Mouse (Mus musculus) lung, postnatal 25 days (tissue): Measurements from ENCODE around the gene Erfe.

Experiments used
- DNase-seq: peaks from one replicate; pipeline ENCODE4 v3.0.0; 2022; ENCODE audit warnings: low spot score

The Erfe gene

GRCm38 (mm10) chr1:91366215-91367108 is at the start of gene Erfe:
TSS of gene Erfe (plus strand) at chr1:91366430.
- peak; percentile 64 for DNase-seq

- DNase-seq = no peak
These were observed 48.6 kb upstream of the Erfe start for GRCm38 (mm10) chr1:91317656-91318055.

- DNase-seq = no peak
These were observed 44.3 kb upstream of the Erfe start, which contains the start of gene Espnl for GRCm38 (mm10) chr1:91321760-91322438. TSS of gene Espnl (plus strand) at chr1:91322075.

GRCm38 (mm10) chr1:91324646-91325045 is 41.6 kb upstream of the Erfe start:
- no peak for DNase-seq

- DNase-seq = no peak
These were observed 40.7 kb upstream of the Erfe start for GRCm38 (mm10) chr1:91325488-91326042.

GRCm38 (mm10) chr1:91332102-91332501 is 34.1 kb upstream of the Erfe start:
- DNase-seq = no peak

DNA sequence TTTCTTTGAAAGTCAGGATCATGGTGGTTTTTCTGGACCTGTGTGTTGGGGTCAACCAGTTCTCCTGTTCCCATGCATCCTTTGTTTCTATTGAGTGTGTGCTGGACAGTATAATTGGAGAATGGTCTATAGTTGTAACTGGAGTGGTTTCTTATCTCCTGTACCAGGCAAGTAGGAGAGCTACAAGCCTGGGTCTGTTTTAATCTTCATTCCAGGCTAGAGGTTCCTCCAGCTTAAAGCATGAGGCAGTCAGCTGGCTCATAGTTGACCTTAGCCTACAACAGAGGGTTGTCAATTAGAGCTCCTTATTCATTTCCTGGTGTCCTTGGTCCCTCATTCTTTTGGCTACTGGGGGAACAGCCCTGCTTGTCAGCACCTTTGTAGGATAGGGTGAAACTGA is 32.6 kb upstream of the Erfe start:
- DNase-seq = no peak

DNA sequence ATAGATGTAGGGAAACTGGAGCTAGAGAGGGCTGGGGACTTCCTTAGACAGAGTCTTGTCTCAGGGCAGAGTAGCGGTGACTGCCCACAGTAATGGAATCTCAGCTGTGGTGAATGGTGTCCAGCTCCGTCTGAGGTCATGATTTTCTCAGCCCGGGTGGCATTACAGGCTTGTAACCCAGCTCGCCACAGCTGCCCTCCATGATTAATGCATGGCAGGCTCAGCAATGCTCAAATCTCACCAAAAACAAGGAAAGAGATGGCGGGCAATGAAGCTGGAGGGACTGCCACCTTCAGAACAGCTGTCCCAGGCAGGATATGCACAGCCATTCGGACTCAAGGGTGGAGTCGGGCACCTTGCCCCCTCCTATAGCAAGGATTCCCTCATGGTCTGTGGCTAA is 28.9 kb upstream of the Erfe start:
- DNase-seq = no peak

GRCm38 (mm10) chr1:91344001-91344400 is 22.2 kb upstream of the Erfe start:
- DNase-seq = no peak

DNA sequence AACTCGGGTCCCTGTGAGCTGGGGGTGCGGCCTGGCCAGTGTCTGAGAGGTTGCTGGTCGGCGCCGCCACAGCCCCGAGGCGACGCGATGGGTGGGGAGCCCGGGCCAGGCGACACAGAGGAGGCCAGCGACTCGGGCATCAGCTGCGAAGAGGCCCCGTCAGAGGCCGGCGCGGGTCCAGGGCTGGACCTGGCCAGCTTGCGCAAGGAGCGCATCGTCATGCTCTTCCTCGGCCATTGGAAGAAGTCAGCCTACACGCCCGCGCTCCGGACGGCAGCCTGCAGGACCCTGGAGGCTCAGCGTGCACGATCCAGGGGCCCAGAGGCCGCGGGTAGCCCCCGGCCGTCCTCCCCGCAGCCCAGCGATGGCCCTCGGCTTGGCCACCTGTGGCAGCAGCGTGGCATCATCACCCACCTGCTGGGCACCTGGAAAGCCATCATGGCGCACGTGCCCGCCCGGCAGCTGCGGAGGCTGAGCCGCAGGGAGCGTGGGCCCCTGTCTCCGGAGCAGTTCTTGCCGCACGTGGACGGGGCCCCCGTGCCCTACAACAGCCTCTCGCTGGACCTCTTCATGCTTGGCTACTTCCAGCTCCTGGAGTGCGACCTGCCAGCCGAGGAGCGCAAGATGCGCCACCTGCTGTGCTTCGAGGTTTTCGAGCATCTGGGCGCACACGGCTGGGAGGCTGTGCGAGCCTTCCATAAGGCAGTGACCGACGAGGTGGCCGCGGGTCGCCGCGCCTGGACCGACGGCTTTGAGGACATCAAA is 21.1 kb upstream of the Erfe start:
- no peak for DNase-seq

DNA sequence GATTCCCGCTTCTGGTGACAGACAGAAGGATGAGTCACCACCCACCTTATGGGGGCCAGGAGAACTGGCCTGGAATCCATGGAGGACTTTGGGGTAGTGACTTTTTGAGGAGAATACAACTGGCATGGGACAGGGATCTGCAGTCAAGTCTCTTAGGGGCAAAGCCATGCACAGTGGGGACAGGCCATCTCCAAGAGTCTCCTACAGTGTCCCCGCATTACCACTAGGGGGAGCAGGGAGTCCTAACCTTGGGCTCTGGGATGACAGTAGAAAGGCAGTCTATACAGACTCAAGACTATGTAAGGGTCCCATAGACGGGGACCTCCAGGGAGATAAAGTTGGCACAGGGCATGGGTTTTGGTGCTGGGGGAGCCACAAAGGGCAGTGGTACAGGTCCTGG is 19.3 kb upstream of the Erfe start:
- peak; percentile 64 for DNase-seq

DNA sequence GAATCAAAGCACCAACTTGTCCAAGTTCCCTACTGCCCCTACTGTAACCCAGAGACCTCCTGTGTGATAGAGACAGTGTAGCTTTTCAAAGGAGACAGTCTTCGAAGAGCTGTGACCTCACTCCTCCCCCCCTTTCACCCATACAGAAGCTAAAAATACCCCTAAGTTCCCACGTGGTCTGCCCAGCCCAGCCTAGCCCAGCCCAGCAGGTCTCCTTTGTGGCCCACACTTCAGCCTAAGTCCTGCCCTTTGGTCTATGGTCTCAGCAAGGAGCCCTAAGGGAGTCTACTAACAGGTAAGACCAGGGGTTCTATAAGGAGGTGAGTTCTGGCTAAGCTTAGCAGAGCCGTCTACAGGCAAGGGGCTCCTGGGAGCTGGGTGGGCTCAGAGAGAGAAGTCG is 15.4 kb upstream of the Erfe start, which contains the start of gene Klhl30:
Gene Klhl30, plus strand, starts transcription at position 176 of the 400 bp plus-strand sequence.
- no peak for DNase-seq

- DNase-seq = no peak
These were observed 15.0 kb upstream of the Erfe start for GRCm38 (mm10) chr1:91351249-91351648.

DNA sequence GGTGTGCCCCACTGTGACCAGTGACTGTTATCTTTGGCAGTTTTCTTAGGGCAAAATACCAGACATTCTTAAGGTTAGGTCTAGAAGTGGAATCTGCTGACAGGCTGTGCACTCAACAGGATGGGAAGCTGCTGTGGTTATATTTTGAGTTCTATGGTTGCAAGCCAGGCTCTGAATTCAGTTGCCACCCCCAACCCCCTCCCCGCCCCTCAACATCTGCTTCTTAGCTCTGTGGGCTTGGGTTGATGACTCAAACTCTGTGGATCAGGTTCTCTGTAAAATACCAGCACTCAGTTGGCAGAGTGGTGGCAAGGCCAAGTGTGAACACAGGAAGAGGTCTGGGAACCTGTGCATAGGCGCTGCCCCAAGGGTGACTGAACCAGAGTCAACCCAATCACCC is 14.0 kb upstream of the Erfe start:
- no peak for DNase-seq

- no peak for DNase-seq
These were observed 10.1 kb upstream of the Erfe start for GRCm38 (mm10) chr1:91356105-91356504.

DNA sequence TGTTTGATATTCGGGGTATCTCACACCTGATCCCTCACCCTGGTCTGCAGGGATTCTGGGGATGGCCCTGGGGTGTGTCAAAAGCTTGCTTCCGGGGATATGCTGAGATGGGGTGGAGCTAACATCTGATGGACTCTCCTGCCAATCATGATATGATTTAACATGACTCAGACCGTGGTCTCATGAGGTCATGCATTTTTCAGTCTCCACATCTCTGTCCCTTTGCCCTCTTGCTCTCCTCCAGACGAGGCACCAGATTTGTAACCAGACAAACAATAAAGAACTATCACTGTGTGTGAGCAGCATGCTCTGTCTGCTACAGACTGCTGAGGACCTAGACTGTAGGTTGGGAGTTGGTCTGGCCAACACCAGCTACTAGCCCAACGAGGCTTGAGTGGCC is 4.1 kb upstream of the Erfe start:
- DNase-seq = no peak

DNA sequence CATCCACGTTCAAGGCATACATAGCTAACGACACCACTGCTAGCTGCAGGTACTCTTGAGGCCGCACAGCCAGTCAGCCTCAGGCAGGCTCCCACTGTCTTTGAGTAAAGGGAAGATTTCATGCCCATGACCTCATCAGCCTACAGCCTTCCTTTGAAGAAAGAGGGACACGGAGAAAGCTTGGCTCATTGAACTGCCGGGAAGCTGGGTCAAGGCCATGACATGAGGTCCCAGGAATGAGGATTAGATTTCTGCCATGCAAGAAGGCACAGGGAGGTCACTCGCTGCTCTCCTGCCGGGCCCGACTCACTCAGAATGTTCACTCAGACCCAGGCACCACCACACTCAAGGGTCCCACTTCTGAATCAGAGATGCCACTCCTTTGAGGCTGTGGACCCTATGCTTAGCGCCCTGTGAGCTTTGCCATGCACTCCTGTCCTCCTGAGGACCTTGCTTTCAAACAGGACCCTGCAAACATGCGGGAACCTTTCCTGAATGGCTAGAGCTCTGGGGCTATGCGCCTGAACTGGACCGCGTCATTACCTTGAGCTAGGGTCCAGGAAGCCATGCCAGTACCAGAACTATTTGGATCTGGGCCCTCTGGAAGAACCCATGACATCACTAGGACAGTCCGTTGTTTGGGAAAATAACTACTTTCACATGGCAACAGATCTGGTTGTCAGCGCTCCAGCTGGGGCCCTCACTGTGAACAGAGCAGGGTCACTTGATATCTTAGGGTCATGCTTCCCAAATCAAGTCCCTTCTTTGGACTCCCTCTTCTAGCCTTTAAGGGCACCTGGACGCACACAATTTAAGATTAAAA is 1.2 kb upstream of the Erfe start:
- DNase-seq = no peak

DNA sequence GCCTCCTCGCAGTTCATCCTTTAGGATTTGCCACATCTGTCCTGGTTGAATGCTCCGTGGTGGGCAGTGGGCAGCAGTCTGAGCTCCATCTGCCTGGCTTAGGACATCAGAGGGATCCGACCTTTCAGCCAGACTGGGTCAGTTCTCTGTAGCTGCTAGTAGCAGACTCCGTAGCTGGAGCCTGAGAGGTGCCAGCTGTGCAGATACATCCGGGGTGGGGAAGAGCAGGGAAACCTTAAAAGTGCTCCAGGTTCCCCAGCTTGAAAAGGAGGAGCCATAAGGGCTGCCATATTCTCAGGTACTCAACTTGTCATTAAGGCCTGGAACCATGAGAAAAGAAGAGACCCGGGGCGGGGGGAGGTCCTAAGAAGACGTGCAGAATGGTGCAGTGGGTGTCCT is 415 bp upstream of the Erfe start:
- DNase-seq = no peak

- no peak for DNase-seq
These were observed 1.1 kb downstream of the Erfe start for GRCm38 (mm10) chr1:91367295-91367694.

GRCm38 (mm10) chr1:91369408-91369807 is 3.2 kb downstream of the Erfe start:
- no peak for DNase-seq

GRCm38 (mm10) chr1:91370055-91370454 is 3.8 kb downstream of the Erfe start:
- no peak for DNase-seq
